Mouse (Mus musculus) heart, embryonic 16.5 days (tissue): ENCODE data around the gene Olfr1423. TPM values are rescaled to one million over a fixed set of nuclear protein-coding genes. Genes with fewer than 3 reads are reported as not detected.

Experiments
- ATAC-seq: fragments of 200-750 bp; cut with Nextera tagmentation; replicated peaks from 2 replicates; pipeline ENCODE4 v1.8.0; 2017; ENCODE audit warnings: moderate number of reproducible peaks; ENCODE audit not compliant: insufficient read depth, low FRiP score; ENCODE audit errors: extremely low read depth
- H3K27ac ChIP-seq: fragments of 300-500 bp; sonication (generic); 2 replicates; pipeline ENCODE4 v1.5.1; 2014; ENCODE audit warnings: mild to moderate bottlenecking, low read length, control low read depth, moderate library complexity
- H3K27me3 ChIP-seq: fragments of 300-500 bp; sonication (generic); 2 replicates; pipeline ENCODE4 v1.6.1; 2014; ENCODE audit warnings: low read length, mixed read lengths; ENCODE audit not compliant: control insufficient read depth, insufficient read depth
- H3K36me3 ChIP-seq: fragments of 300-500 bp; sonication (generic); 2 replicates; pipeline ENCODE4 v1.6.1; 2014; ENCODE audit not compliant: control insufficient read depth, insufficient read depth
- H3K4me1 ChIP-seq: fragments of 300-500 bp; sonication (generic); 2 replicates; pipeline ENCODE4 v1.6.1; 2014; ENCODE audit warnings: low read length, mixed read lengths; ENCODE audit not compliant: control insufficient read depth, insufficient read depth
- H3K4me2 ChIP-seq: fragments of 300-500 bp; sonication (generic); 2 replicates; pipeline ENCODE4 v1.6.1; 2014; ENCODE audit warnings: low read depth, mild to moderate bottlenecking, control low read depth, low read length
- H3K4me3 ChIP-seq: fragments of 300-500 bp; sonication (generic); 2 replicates; pipeline ENCODE4 v1.5.1; 2014; ENCODE audit warnings: mild to moderate bottlenecking, control low read depth, low read length
- H3K9ac ChIP-seq: fragments of 300-500 bp; sonication (generic); 2 replicates; pipeline ENCODE4 v1.6.1; 2014; ENCODE audit warnings: low read length, control low read depth
- H3K9me3 ChIP-seq: fragments of 300-500 bp; sonication (generic); replicated peaks from 2 replicates; pipeline ENCODE4 v1.6.1; 2016; ENCODE audit warnings: low read length; ENCODE audit not compliant: control insufficient read depth
- WGBS: fragments of 180-500 bp; shearing (Covaris S2); extraction: QIAGEN DNeasy Blood & Tissue Kit; methylation state at CpG from one replicate; pipeline ENCODE4 v1.1.7; 2014; 5-methylcytosine and 5-hydroxymethylcytosine counted together
- polyA plus RNA-seq: library from polyadenylated mRNA; unstranded; fragments of >200 nt; fragmentation: Nextera tagmentation; extraction: Ambion mirVana; gene quantifications from 2 replicates; pipeline ENCODE4 v1.2.1, GENCODE M21; 2015

Olfr1423 gene
- polyA plus RNA-seq, 1 experiment from 2014 or later = not detected

- Histone ChIP-seq H3K9me3 (no peaks in the 10 kb centered on the region), H3K4me3 (peak overlapping the region; percentile 69), H3K4me2 (peak overlapping the region; percentile 77), H3K4me1 (peaks cover 11% of the 10 kb centered on the region), H3K36me3 (no peaks in the 10 kb centered on the region), H3K27ac (peak overlapping the region; percentile 75), H3K9ac (peak overlapping the region; percentile 78), H3K27me3 (no peaks in the 10 kb centered on the region)
- ATAC-seq = no peak
- under 1% methylated on average over 24 of the region's 24 CpGs for WGBS
These were observed 31.4 kb downstream of the Olfr1423 start for GRCm38 (mm10) chr19:12009501-12010280.

GRCm38 (mm10) chr19:12008410-12009380, 32.4 kb downstream of the Olfr1423 start:
- H3K4me3 ChIP-seq = no peak overlapping the region
- H3K9me3 ChIP-seq = no peaks in the 10 kb centered on the region
- 26% methylated on average over 17 of the region's 17 CpGs for WGBS
- no peak for ATAC-seq
- no peaks in the 10 kb centered on the region for H3K27me3 ChIP-seq
- peak overlapping the region; percentile 33; the same call in 1 of the 2 replicates for H3K27ac ChIP-seq
- no peaks in the 10 kb centered on the region for H3K36me3 ChIP-seq
- H3K9ac ChIP-seq = no peak overlapping the region
- H3K4me1 ChIP-seq = peaks cover 18% of the 10 kb centered on the region
- 0 out of 2 replicates have a peak overlapping the region, but pooled peaks have one; percentile 5 for H3K4me2 ChIP-seq

GRCm38 (mm10) chr19:12007105-12007931, 33.8 kb downstream of the Olfr1423 start:
- no peak for ATAC-seq
- Histone ChIP-seq H3K27me3 (no peaks in the 10 kb centered on the region), H3K9ac (peak overlapping the region; percentile 65; the same call in 1 of the 2 replicates), H3K27ac (0 out of 2 replicates have a peak overlapping the region, but pooled peaks have one; percentile 10), H3K4me1 (peaks cover 15% of the 10 kb centered on the region), H3K4me3 (peak overlapping the region; percentile 66), H3K9me3 (no peaks in the 10 kb centered on the region), H3K4me2 (peak overlapping the region; percentile 65), H3K36me3 (no peaks in the 10 kb centered on the region)
- WGBS = 15% methylated on average over 17 of the region's 17 CpGs

- H3K27me3 ChIP-seq = no peaks in the 10 kb centered on the region
- H3K9ac ChIP-seq = peak overlapping the region; percentile 65
- peaks cover 15% of the 10 kb centered on the region for H3K4me1 ChIP-seq
- WGBS = 3% methylated on average over 17 of the region's 17 CpGs
- peak overlapping the region; percentile 27 for H3K27ac ChIP-seq
- ATAC-seq = no peak
- no peaks in the 10 kb centered on the region for H3K36me3 ChIP-seq
- peak overlapping the region; percentile 65 for H3K4me2 ChIP-seq
- H3K4me3 ChIP-seq = peak overlapping the region; percentile 66
- H3K9me3 ChIP-seq = no peaks in the 10 kb centered on the region
These were observed 34.7 kb downstream of the Olfr1423 start for GRCm38 (mm10) chr19:12006361-12006947.

- Histone ChIP-seq H3K27ac (peak overlapping the region; percentile 83), H3K4me2 (peak overlapping the region; percentile 65), H3K27me3 (no peaks in the 10 kb centered on the region), H3K4me3 (peak overlapping the region; percentile 66), H3K9me3 (no peaks in the 10 kb centered on the region), H3K36me3 (no peaks in the 10 kb centered on the region), H3K9ac (peak overlapping the region; percentile 76), H3K4me1 (peaks cover 15% of the 10 kb centered on the region)
- peak; percentile 75 for ATAC-seq
- under 1% methylated on average over 41 of the region's 41 CpGs for WGBS
These were observed 35.4 kb downstream of the Olfr1423 start for GRCm38 (mm10) chr19:12005376-12006360.

GRCm38 (mm10) chr19:12004216-12005008, 36.7 kb downstream of the Olfr1423 start:
- Histone ChIP-seq H3K4me2 (peak overlapping the region; percentile 65), H3K4me3 (peak overlapping the region; percentile 66), H3K27me3 (no peaks in the 10 kb centered on the region), H3K9me3 (no peaks in the 10 kb centered on the region), H3K36me3 (no peaks in the 10 kb centered on the region), H3K4me1 (peaks cover 15% of the 10 kb centered on the region), H3K27ac (peak overlapping the region; percentile 83), H3K9ac (peak overlapping the region; percentile 76)
- no peak for ATAC-seq
- 34% methylated on average over 9 of the region's 9 CpGs for WGBS

- 79% methylated on average over 2 of the region's 2 CpGs for WGBS
- ATAC-seq = no peak
- peaks cover 20% of the 10 kb centered on the region for H3K4me1 ChIP-seq
These were observed 37.5 kb downstream of the Olfr1423 start for GRCm38 (mm10) chr19:12003568-12003967.

More at GRCm38 (mm10) chr19:12003568-12003967, 37.5 kb downstream of the Olfr1423 start:
- Histone ChIP-seq H3K9ac (no peak overlapping the region), H3K4me3 (no peak overlapping the region), H3K27me3 (no peaks in the 10 kb centered on the region), H3K4me2 (no peak overlapping the region), H3K9me3 (no peaks in the 10 kb centered on the region), H3K36me3 (no peaks in the 10 kb centered on the region), H3K27ac (no peak overlapping the region)
